In genomic region chr8:22056850-22057249, GRCm38 (mm10) we compare ENCODE assay signal across 22 mouse cellular contexts. TPM values are rescaled to one million over a fixed set of nuclear protein-coding genes. Genes with fewer than 3 reads are reported as not detected.
DNase-seq lines count a peak whose midpoint lies in the region; ATAC-seq and TF ChIP-seq lines count a peak whose summit lies in the region.
"Had no signal": no experiment of that assay in that cellular context is flagged by ENCODE, and none has a peak within 500 bp of the region (broad histone marks: within the 10 kb centered on the region; RNA-seq: fewer than 3 reads in every experiment).

No protein-coding gene starts in this region.

- no peak for ATAC-seq in erythroblast, adult 5-6 weeks (replicated peaks; ENCODE audit: low FRiP score, poor library complexity, severe bottlenecking)
- no peak for ATAC-seq in liver, embryonic 14.5 days (ENCODE audit: insufficient read depth)
- ATAC-seq in monocyte, adult 5-6 weeks (replicated peaks; ENCODE audit: insufficient number of reproducible peaks, low FRiP score, low TSS enrichment, poor library complexity, severe bottlenecking): no peak
- ATAC-seq: CD4-positive, CD25-positive, alpha-beta regulatory T cell, adult 4 months; forebrain, embryonic 15.5 days; hindbrain, embryonic 16.5 days; inflammation-experienced regulatory T-cells, adult 6 months had no signal

- H3K9me3 ChIP-seq in erythroblast, embryonic 14.5 days (ENCODE audit: control insufficient read depth, low read length): no peaks in the 10 kb centered on the region
- H3K9me3 ChIP-seq in liver, embryonic 14.5 days (ENCODE audit: control insufficient read depth, low read length): no peaks in the 10 kb centered on the region
- H3K9me3 ChIP-seq: embryonic facial prominence, embryonic 10.5 days; forebrain, embryonic 15.5 days; heart, embryonic 10.5 days; hindbrain, embryonic 12.5 days had no signal

- peak overlapping the region; percentile 9; the same call in 1 of the 2 replicates for H3K9ac ChIP-seq in liver, embryonic 14.5 days (replicated peaks)
- H3K9ac ChIP-seq: forebrain, embryonic 15.5 days; hindbrain, embryonic 12.5 days had no signal

- H3K4me2 ChIP-seq in liver, embryonic 14.5 days (ENCODE audit: low read depth): peak overlapping the region; percentile 84
- H3K4me2 ChIP-seq: forebrain, embryonic 15.5 days; hindbrain, embryonic 12.5 days had no signal

- peaks cover 77% of the 10 kb centered on the region for H3K4me1 ChIP-seq in erythroblast, embryonic 14.5 days (ENCODE audit: control insufficient read depth)
- H3K4me1 ChIP-seq in liver, embryonic 14.5 days (replicated peaks; ENCODE audit: control insufficient read depth in 2 of 2, insufficient read depth in 2 of 2, low read length in 1 of 2): peaks cover 49 to 55% of the 10 kb centered on the region in 2 experiments
- H3K4me1 ChIP-seq in small intestine, adult 2 months (ENCODE audit: control insufficient read depth, insufficient read depth, insufficient read length, low read length): peaks cover 24% of the 10 kb centered on the region; the same call in 1 of the 2 replicates

- peaks cover 25% of the 10 kb centered on the region for H3K36me3 ChIP-seq in erythroblast, embryonic 14.5 days (ENCODE audit: control insufficient read depth)
- H3K36me3 ChIP-seq in liver, embryonic 14.5 days (replicated peaks; ENCODE audit: control insufficient read depth, insufficient read depth, low read depth): peaks cover 5% of the 10 kb centered on the region
- H3K36me3 ChIP-seq in small intestine, adult 2 months (ENCODE audit: control insufficient read depth, insufficient read depth, low read length): no peaks in the 10 kb centered on the region
- H3K36me3 ChIP-seq: embryonic facial prominence, embryonic 10.5 days; forebrain, embryonic 15.5 days; hindbrain, embryonic 12.5 days had no signal

- no peak for TF ChIP-seq EP300 in liver, embryonic 14.5 days (IDR thresholded peaks at IDR 0.05; ENCODE audit: low read depth)

- peak overlapping the region; percentile 25 for H3K4me3 ChIP-seq in erythroblast, embryonic 14.5 days (replicated peaks)
- H3K4me3 ChIP-seq in liver, embryonic 14.5 days (ENCODE audit: insufficient read depth in 1 of 2, low read depth in 2 of 2, low read length in 2 of 2): peak overlapping the region in 1 of 2 experiments; percentile 99; a peak in 1 of 4 replicates
- H3K4me3 ChIP-seq in small intestine, adult 2 months (ENCODE audit: low read depth, low read length): no peak overlapping the region
- H3K4me3 ChIP-seq: embryonic facial prominence, embryonic 10.5 days; forebrain, embryonic 15.5 days; heart, embryonic 10.5 days; hindbrain, embryonic 12.5 days had no signal

- no peak for TF ChIP-seq CTCF in liver, embryonic 14.5 days (IDR thresholded peaks at IDR 0.05; ENCODE audit: low read depth)
- TF ChIP-seq CTCF in small intestine, adult 2 months (IDR thresholded peaks at IDR 0.05; ENCODE audit: extremely low read depth, insufficient read length, insufficient replicate concordance, low read depth, low read length): no peak

- no peak for TF ChIP-seq POLR2A in small intestine, adult 2 months (IDR thresholded peaks at IDR 0.05; ENCODE audit: low read depth, low read length)

- H3K27me3 ChIP-seq in erythroblast, embryonic 14.5 days (ENCODE audit: control insufficient read depth): no peaks in the 10 kb centered on the region
- no peaks in the 10 kb centered on the region for H3K27me3 ChIP-seq in liver, embryonic 14.5 days (ENCODE audit: control insufficient read depth, insufficient read depth, low read length)
- H3K27me3 ChIP-seq in small intestine, adult 2 months (ENCODE audit: control insufficient read depth, insufficient read depth, low read length): no peaks in the 10 kb centered on the region

- H3K27ac ChIP-seq in liver, embryonic 14.5 days: peak overlapping the region; percentile 70
- H3K27ac ChIP-seq in small intestine, adult 2 months (ENCODE audit: insufficient read depth, low read depth, low read length): peak overlapping the region; percentile 73; the same call in 1 of the 2 replicates
- H3K27ac ChIP-seq: embryonic facial prominence, embryonic 10.5 days; forebrain, embryonic 15.5 days; heart, embryonic 10.5 days; hindbrain, embryonic 12.5 days had no signal

- DNase-seq in c-Kit-positive CD71-positive TER-119-positive erythroid progenitor cells, embryonic 14.5 days (ENCODE audit: low spot score): peak; percentile 65
- DNase-seq in liver, embryonic 14.5 days (ENCODE audit: low read depth in 3 of 3, low spot score in 3 of 3): peak in 1 of 3 experiments; percentile 47
- no peak for DNase-seq in embryo, embryonic 11 days
- DNase-seq in cerebellum, adult 11 months: no peak
- DNase-seq: adrenal gland, postnatal 10 days; B cell, adult 2 months; cerebellum, adult 8-10 months; cerebellum, postnatal 14 days; heart, adult 18-20 months; heart, postnatal 10 days; heart, postnatal 4 days had no signal

- 25% methylated on average over 3 of the region's 3 CpGs for WGBS in liver, embryonic 14.5 days (ENCODE audit: insufficient replicate concordance)
- 21% methylated on average over 3 of the region's 3 CpGs for WGBS in small intestine, adult 2 months

RNA-seq across cellular contexts. Expression of gene Atp7b, which starts 3.3 kb away (rescaled TPM):
- 0.38 and 0.42 TPM in 2 replicates for polyA plus RNA-seq in erythroblast, embryonic 14.5 days (2012)
- total RNA-seq in erythroblast, adult 5-6 weeks (2015; ENCODE audit: low replicate concordance): 0.96 and 3.6 TPM in 2 replicates
- 4.0 and 4.3 TPM in 2 replicates for total RNA-seq in erythroblast, adult 5-6 weeks (2017; ENCODE audit: low replicate concordance)
- 8.4 and 9.4 TPM in 2 replicates for polyA plus RNA-seq in liver, embryonic 14.5 days (2012; rRNA removed)
- 10.4 and 12.0 TPM in 2 replicates for polyA plus RNA-seq in liver, embryonic 14.5 days (2014; fragmentation: Nextera tagmentation; extraction: Ambion mirVana)
- 5.5 and 5.7 TPM in 2 replicates for polyA plus RNA-seq in small intestine, adult 2 months (2012; rRNA removed)
- total RNA-seq in monocyte, adult 5-6 weeks (2017): not detected in 3 replicates

RNA-seq across cellular contexts. Expression of gene Alg11, which starts 3.7 kb away (rescaled TPM):
- 0.01 TPM in 2 replicates for polyA plus RNA-seq in erythroblast, embryonic 14.5 days (2012)
- 6.9 and 7.1 TPM in 2 replicates for total RNA-seq in erythroblast, adult 5-6 weeks (2015; ENCODE audit: low replicate concordance)
- 8.9 and 9.0 TPM in 2 replicates for total RNA-seq in erythroblast, adult 5-6 weeks (2017; ENCODE audit: low replicate concordance)
- 2.3 and 3.1 TPM in 2 replicates for polyA plus RNA-seq in liver, embryonic 14.5 days (2012; rRNA removed)
- polyA plus RNA-seq in liver, embryonic 14.5 days (2014; fragmentation: Nextera tagmentation; extraction: Ambion mirVana): 5.1 and 5.4 TPM in 2 replicates
- 0.95 and 1.3 TPM in 2 replicates for polyA plus RNA-seq in small intestine, adult 2 months (2012; rRNA removed)
- total RNA-seq in monocyte, adult 5-6 weeks (2017): 11.0 to 16.5 TPM (median 11.2 TPM) in 3 replicates
